8 mouse cellular contexts compared by ENCODE assay signal in genomic region chr4:83323910-83324684, GRCm38 (mm10). TPM values are rescaled to one million over a fixed set of nuclear protein-coding genes. Genes with fewer than 3 reads are reported as not detected.
A peak's percentile ranks its signal among the peaks of the same experiment; 100 is the strongest.
DNase-seq lines count a peak whose midpoint lies in the region; ATAC-seq lines count a peak whose summit lies in the region.

Gene Ttc39b, minus strand, starts transcription at chr4:83324255.

- H3K4me3 ChIP-seq in heart, embryonic 14.5 days (ENCODE audit: control insufficient read depth in 1 of 2, insufficient read depth in 1 of 2, low read depth in 1 of 2, low read length in 2 of 2): peak within 1 kb of the TSS; percentile 65 to 67
- H3K4me3 ChIP-seq in liver, embryonic 13.5 days (replicated peaks): peak within 1 kb of the TSS; percentile 70
- H3K4me3 ChIP-seq in stomach, embryonic 14.5 days (ENCODE audit: low read depth, low read length): peak within 1 kb of the TSS; percentile 65

- H3K27me3 ChIP-seq in heart, embryonic 14.5 days (ENCODE audit: control insufficient read depth, insufficient read depth, low read length): no peaks in the 10 kb centered on the region
- H3K27me3 ChIP-seq in liver, embryonic 13.5 days: peaks cover 40% of the 10 kb centered on the region
- H3K27me3 ChIP-seq in stomach, embryonic 14.5 days (ENCODE audit: control insufficient read depth, insufficient read depth, low read length): no peaks in the 10 kb centered on the region

- H3K9ac ChIP-seq in heart, embryonic 14.5 days (ENCODE audit: low read length): peak within 1 kb of the TSS; percentile 72
- H3K9ac ChIP-seq in liver, embryonic 13.5 days: peak within 1 kb of the TSS; percentile 73
- H3K9ac ChIP-seq in stomach, embryonic 14.5 days (replicated peaks; ENCODE audit: low read depth, low read length): peak within 1 kb of the TSS; percentile 36; the same call in 1 of the 2 replicates

- peak within 1 kb of the TSS; percentile 3 to 35 for H3K27ac ChIP-seq in heart, embryonic 14.5 days (replicated peaks in 1 of 2; ENCODE audit: control insufficient read depth in 1 of 2, insufficient read depth in 1 of 2, low read depth in 2 of 2, low read length in 2 of 2)
- no peak within 1 kb of the TSS for H3K27ac ChIP-seq in liver, embryonic 13.5 days
- peak within 1 kb of the TSS; percentile 39; the same call in 1 of the 2 replicates for H3K27ac ChIP-seq in stomach, embryonic 14.5 days (ENCODE audit: low read length)

- peaks cover 0 to 2% of the 10 kb centered on the region in 2 experiments; a peak in 2 of 4 replicates for H3K4me1 ChIP-seq in heart, embryonic 14.5 days (ENCODE audit: control insufficient read depth in 2 of 2, insufficient read depth in 2 of 2, low read length in 2 of 2)
- peaks cover 26% of the 10 kb centered on the region for H3K4me1 ChIP-seq in liver, embryonic 13.5 days (replicated peaks)
- H3K4me1 ChIP-seq in stomach, embryonic 14.5 days (ENCODE audit: control insufficient read depth, insufficient read depth, low read length): no peaks in the 10 kb centered on the region

- under 1% methylated on average over 55 of the region's 59 CpGs for WGBS in heart, embryonic 14.5 days
- under 1% methylated on average over 58 of the region's 59 CpGs for WGBS in liver, embryonic 13.5 days (ENCODE audit: insufficient replicate concordance)
- under 1% methylated on average over 47 of the region's 59 CpGs for WGBS in stomach, embryonic 14.5 days

- H3K9me3 ChIP-seq in heart, embryonic 14.5 days (ENCODE audit: control insufficient read depth, low read length): no peaks in the 10 kb centered on the region
- H3K9me3 ChIP-seq in liver, embryonic 13.5 days (replicated peaks): no peaks in the 10 kb centered on the region
- no peaks in the 10 kb centered on the region for H3K9me3 ChIP-seq in stomach, embryonic 14.5 days (ENCODE audit: control insufficient read depth, low read depth, low read length)

- peak; percentile 98 for ATAC-seq in heart, embryonic 14.5 days (ENCODE audit: insufficient number of reproducible peaks, insufficient read depth, low FRiP score, low read depth)
- peak; percentile 99 for ATAC-seq in liver, embryonic 13.5 days (ENCODE audit: low read depth)
- ATAC-seq in stomach, embryonic 14.5 days (ENCODE audit: insufficient number of reproducible peaks, insufficient read depth, low FRiP score, low read depth): peak; percentile 97

- no peaks in the 10 kb centered on the region for H3K36me3 ChIP-seq in heart, embryonic 14.5 days (ENCODE audit: control insufficient read depth, insufficient read depth, low read length)
- no peaks in the 10 kb centered on the region for H3K36me3 ChIP-seq in liver, embryonic 13.5 days
- H3K36me3 ChIP-seq in stomach, embryonic 14.5 days (ENCODE audit: control insufficient read depth, insufficient read depth, low read length): no peaks in the 10 kb centered on the region

- peak; percentile 92 to 96 for DNase-seq in CD8-positive naive resting alpha-beta T cell, adult 2 months (ENCODE audit: low read depth in 2 of 2, low spot score in 2 of 2)
- peak; percentile 45 for DNase-seq in c-Kit-negative CD71-positive TER-119-positive erythroid progenitor cells, embryonic 14.5 days (ENCODE audit: low read depth, low spot score)
- DNase-seq in fibroblast of lung, adult 2 months (ENCODE audit: low read depth): peak; percentile 83
- DNase-seq in kidney, postnatal 14 days: peak; percentile 99
- peak; percentile 98 for DNase-seq in liver, embryonic 13.5 days
- peak; percentile 99 for DNase-seq in natural killer cell, adult 2 months (ENCODE audit: low spot score in 2 of 2)

- H3K4me2 ChIP-seq in heart, embryonic 14.5 days (ENCODE audit: low read length): peak within 1 kb of the TSS; percentile 99
- peak within 1 kb of the TSS; percentile 97 for H3K4me2 ChIP-seq in liver, embryonic 13.5 days
- H3K4me2 ChIP-seq in stomach, embryonic 14.5 days (replicated peaks; ENCODE audit: low read depth, low read length): peak within 1 kb of the TSS; percentile 98

RNA-seq across cellular contexts. Expression of gene Ttc39b, which starts in this region (rescaled TPM):
- polyA plus RNA-seq in heart, embryonic 14.5 days (2014; fragmentation: Nextera tagmentation; extraction: Ambion mirVana): 2.5 and 3.5 TPM in 2 replicates
- 2.8 and 3.4 TPM in 2 replicates for polyA plus RNA-seq in liver, embryonic 13.5 days (2015; fragmentation: Nextera tagmentation; extraction: Ambion mirVana)
- 3.1 and 3.3 TPM in 2 replicates for polyA plus RNA-seq in stomach, embryonic 14.5 days (2014; fragmentation: Nextera tagmentation; extraction: Ambion mirVana)

Comparison
In these comparisons a context has a peak if more than half of its experiments do, and no peak if none do; other contexts are left out.
1. DNase-seq: peak in every context shown above with its lines; median percentile 99 in kidney, postnatal 14 days; 99 in natural killer cell, adult 2 months; 98 in liver, embryonic 13.5 days; 94 in CD8-positive naive resting alpha-beta T cell, adult 2 months; 83 in fibroblast of lung, adult 2 months; 45 in c-Kit-negative CD71-positive TER-119-positive erythroid progenitor cells, embryonic 14.5 days.